Mouse (Mus musculus): ENCODE data around the gene Myl6.

Myl6 gene

GRCm38 (mm10) chr10:128493695-128494666, at the start of gene Myl6:
Gene Myl6 (minus strand): TSS chr10:128494145.
- peak; percentile 98 for DNase-seq (ENCODE audit: low spot score)

GRCm38 (mm10) chr10:128543100-128543499, 49.2 kb upstream of the Myl6 start:
- DNase-seq (ENCODE audit: low spot score): no peak

DNA sequence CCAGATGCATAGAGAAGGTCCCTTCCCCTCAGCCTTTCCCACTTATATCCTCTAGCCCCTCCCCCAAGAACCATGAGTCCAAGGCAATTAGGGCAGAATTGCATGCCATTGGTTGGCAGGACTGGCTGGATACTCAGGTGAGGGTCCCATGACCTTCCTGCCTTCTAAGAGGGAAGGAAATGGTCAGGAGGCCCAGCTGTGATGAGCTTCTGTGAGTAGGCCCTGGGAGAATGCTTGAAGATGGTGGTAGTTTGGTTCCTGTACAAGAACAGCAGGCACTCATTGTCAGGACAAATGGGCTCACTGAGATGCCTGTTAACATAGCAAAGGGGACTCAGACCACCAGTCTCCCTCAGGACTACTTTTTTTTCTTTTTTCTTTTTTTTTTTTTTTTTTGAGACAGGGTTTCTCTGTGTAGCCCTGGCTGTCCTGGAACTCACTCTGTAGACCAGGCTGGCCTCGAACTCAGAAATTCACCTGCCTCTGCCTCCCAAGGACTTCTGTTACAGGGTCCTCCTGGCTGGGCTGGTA, 44.5 kb upstream of the Myl6 start:
- no peak for DNase-seq (ENCODE audit: low spot score)

- DNase-seq (ENCODE audit: low spot score): peak; percentile 84
These were observed 42.5 kb upstream of the Myl6 start for GRCm38 (mm10) chr10:128536266-128536940.

GRCm38 (mm10) chr10:128535624-128536265, 41.8 kb upstream of the Myl6 start:
- no peak for DNase-seq (ENCODE audit: low spot score)

DNA sequence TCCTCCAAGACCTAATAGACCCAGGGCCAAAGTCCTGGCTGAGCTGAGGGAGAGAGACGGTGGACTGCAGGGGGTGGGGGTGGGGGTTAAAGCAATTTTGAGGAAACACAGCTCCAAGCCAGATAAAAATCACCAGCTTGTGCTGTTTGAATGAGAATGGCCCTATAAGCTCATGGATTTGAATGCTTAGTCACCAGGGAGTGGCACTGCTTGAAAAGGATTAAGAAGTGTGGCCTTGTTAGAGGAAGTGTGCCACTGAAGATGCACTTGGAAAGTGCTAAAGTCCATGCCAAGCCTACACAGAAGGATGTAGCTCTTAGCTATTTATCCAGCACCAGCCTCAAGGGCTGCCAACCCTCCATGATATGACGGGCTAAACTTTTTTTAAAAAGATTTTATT, 41.3 kb upstream of the Myl6 start:
- no peak for DNase-seq (ENCODE audit: low spot score)

GRCm38 (mm10) chr10:128526366-128527356, 32.7 kb upstream of the Myl6 start:
- no peak for DNase-seq (ENCODE audit: low spot score)

GRCm38 (mm10) chr10:128525671-128526308, 31.8 kb upstream of the Myl6 start, which contains the start of gene Esyt1:
Gene Esyt1 (minus strand): TSS chr10:128525871.
- peak; percentile 90 for DNase-seq (ENCODE audit: low spot score)

DNA sequence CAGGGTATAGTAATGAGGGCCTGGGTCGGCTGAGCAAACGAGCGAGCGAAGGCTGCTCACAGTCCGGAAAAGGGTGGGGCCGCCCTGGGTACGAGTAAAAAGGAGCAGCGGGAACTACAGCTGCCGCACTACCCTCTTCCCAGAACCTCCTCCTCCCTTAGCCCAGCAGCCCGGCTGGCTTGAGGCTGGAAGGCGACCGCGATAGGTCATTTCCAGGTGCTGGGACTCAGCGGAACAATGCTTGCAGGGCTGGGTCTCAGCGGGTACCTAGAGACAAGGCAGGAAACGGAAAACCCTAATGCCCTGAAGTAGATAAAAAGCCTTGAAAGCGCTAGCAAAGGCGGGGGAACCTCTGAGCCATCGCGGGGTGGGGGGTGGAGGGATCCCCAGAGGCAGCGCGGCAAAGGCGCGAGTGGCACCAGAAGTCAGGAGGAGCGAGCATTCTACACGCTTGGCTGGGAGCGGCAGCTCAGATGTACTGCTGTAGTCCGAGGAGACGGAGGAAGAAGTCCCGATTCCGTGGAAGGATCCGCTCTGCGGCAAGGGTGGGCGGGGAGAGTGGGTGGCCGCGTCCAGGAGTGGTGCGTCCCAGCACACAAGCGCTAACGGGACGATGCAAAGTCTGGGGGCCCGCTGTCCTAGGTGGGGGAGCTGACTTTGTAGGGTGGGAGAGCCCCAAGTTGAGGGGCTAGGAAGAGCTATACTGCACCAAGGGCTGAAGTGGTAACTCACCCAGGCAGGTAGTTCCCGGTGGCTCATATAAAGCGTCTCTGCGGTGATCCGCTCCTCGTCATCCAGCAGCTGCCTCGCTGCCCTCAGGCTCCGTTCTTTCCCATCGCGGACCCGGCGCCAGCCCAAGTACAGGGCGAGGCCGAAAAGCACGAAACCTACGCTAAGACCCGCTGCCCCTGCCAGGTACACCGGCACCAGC, 31.1 kb upstream of the Myl6 start:
- DNase-seq (ENCODE audit: low spot score): peak; percentile 74

DNA sequence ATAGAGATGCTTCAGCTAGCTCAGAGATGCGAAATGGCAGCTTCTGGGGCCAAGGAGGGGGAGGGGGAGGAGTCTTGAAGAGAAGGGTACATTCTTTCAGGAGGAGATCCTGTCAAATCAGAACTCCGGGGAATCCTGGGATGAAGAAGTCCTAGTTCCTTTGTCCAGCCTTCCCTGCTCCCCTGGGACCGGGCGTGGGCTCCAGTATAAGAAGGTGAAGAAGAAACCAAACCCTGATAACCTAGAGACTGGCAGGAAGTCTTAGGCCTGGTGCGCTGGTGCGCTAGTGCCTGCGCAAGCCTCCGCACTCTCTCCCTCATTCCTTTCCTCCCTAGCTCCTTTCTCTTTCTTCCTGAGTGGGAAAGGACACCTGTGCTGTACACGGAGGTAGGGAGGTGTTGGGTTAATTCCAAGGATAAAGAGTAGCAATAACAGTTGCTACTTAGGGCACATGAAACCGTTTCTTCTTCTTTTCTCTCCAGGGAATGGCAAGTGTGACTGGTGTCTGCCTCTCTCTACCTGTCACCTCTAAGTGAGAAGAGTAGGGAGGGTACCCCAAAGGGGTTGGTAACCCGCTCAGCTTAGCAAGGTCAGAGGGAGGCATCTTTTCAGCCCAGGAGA, 30.3 kb upstream of the Myl6 start:
- DNase-seq (ENCODE audit: low spot score): no peak

GRCm38 (mm10) chr10:128522351-128522750, 28.4 kb upstream of the Myl6 start:
- no peak for DNase-seq (ENCODE audit: low spot score)

DNA sequence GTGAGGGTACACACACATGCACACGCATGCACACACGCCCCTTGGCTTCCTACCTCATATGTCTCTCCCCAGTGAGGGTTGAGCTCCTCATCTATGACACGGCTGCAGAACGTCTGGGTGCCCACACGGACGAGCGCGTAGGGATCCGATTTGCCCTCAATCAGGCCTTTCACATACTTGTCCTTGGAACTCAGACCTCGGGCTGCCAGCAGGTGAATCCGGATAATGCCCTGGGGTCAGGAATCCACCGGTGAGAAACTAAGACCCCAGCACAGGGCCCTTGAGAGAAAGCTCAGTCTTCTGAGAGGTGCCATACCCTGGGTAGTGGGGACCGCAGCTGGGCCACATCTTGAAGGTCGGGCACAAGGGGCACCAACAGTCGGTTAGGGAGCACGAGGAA, 26.6 kb upstream of the Myl6 start:
- no peak for DNase-seq (ENCODE audit: low spot score)

DNA sequence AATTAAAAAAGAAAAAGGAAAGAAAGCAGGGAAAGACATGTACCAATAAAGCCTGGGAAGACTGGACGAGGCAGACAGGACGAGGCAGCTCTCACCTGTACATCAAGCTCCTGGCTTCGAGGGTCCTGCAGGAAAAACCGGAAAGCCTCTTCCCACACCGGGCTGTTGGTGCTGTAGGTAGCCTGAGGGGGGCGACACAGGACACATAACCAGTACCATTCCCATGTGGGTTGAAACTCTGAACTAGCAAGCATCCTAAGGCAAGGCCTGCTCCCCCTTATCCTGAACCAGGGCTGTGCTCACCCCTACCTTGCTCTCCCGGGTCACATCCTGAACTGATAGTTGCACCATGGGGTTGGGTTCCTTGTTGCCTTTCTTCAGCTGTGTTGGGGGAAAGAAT, 24.9 kb upstream of the Myl6 start:
- peak; percentile 63 for DNase-seq (ENCODE audit: low spot score)

GRCm38 (mm10) chr10:128516677-128517076, 22.7 kb upstream of the Myl6 start:
- no peak for DNase-seq (ENCODE audit: low spot score)

- DNase-seq (ENCODE audit: low spot score): no peak
These were observed 22.1 kb upstream of the Myl6 start for GRCm38 (mm10) chr10:128516029-128516428.

DNA sequence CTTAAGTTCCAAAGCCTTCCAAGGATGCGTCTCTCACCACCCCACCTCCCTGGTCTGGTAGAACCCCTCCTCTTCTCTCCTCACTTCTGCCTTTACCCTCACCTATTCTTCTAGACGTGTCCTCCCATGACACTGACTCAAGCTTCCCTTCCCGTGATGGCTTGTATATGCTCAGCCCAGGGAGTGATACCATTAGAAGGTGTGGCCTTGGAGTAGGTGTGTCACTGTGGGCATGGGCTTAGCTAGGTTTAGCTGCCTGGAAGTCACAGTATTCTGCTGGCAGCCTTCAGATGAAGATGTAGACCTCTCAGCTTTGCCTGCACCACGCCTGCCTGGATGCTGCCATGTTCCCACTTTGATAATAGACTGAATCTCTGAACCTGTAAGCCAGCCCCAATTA, 21.1 kb upstream of the Myl6 start:
- DNase-seq (ENCODE audit: low spot score): no peak

- DNase-seq (ENCODE audit: low spot score): no peak
These were observed 17.8 kb upstream of the Myl6 start for GRCm38 (mm10) chr10:128511761-128512160.

GRCm38 (mm10) chr10:128511189-128511588, 17.2 kb upstream of the Myl6 start:
- DNase-seq (ENCODE audit: low spot score): no peak

- no peak for DNase-seq (ENCODE audit: low spot score)
These were observed 16.4 kb upstream of the Myl6 start for GRCm38 (mm10) chr10:128510301-128510700.

Measured in testis, postnatal 10 days (tissue).